Mouse (Mus musculus) limb, embryonic 14.5 days (tissue): ENCODE results near the gene Csf1. TPM values are rescaled to one million over a fixed set of nuclear protein-coding genes. Genes with fewer than 3 reads are reported as not detected.
A peak's percentile ranks its signal among the peaks of the same experiment; 100 is the strongest.

Source experiments
- ATAC-seq: fragments of 200-750 bp; cut with Nextera tagmentation; 2 replicates; pipeline ENCODE4 v1.8.0; 2017; ENCODE audit warnings: low read depth, moderate number of reproducible peaks, moderate TSS enrichment; ENCODE audit not compliant: low FRiP score
- DNase-seq: peaks from one replicate; pipeline ENCODE4 v3.0.0-alpha.2; 2015; ENCODE audit warnings: low spot score
- H3K27ac ChIP-seq: fragments of 300-500 bp; sonication (generic); replicated peaks from 2 replicates; pipeline ENCODE4 v1.5.1; 2014; ENCODE audit warnings: low read depth, mild to moderate bottlenecking, low read length, moderate library complexity, mixed read lengths
- H3K27me3 ChIP-seq: fragments of 300-500 bp; sonication (generic); 2 replicates; pipeline ENCODE4 v1.6.1; 2014; ENCODE audit warnings: low read length, mixed read lengths; ENCODE audit not compliant: control insufficient read depth, insufficient read depth
- H3K36me3 ChIP-seq: fragments of 300-500 bp; sonication (generic); 2 replicates; pipeline ENCODE4 v1.6.1; 2014; ENCODE audit warnings: mild to moderate bottlenecking, low read length, moderate library complexity, mixed read lengths; ENCODE audit not compliant: control insufficient read depth, insufficient read depth
- H3K4me1 ChIP-seq: fragments of 300-500 bp; sonication (generic); 2 replicates; pipeline ENCODE4 v1.6.1; 2014; ENCODE audit warnings: antibody characterized with exemption, low read length, mixed read lengths; ENCODE audit not compliant: control insufficient read depth, insufficient read depth
- H3K4me2 ChIP-seq: fragments of 300-500 bp; sonication (generic); replicated peaks from 2 replicates; pipeline ENCODE4 v1.6.1; 2014; ENCODE audit warnings: low read depth, mild to moderate bottlenecking, low read length, moderate library complexity; ENCODE audit not compliant: severe bottlenecking
- H3K4me3 ChIP-seq: fragments of 300-500 bp; sonication (generic); replicated peaks from 2 replicates; pipeline ENCODE4 v1.5.1; 2014; ENCODE audit warnings: low read length
- H3K9ac ChIP-seq: fragments of 300-500 bp; sonication (generic); 2 replicates; pipeline ENCODE4 v1.6.1; 2014; ENCODE audit warnings: mild to moderate bottlenecking, low read depth, low read length, moderate library complexity; ENCODE audit not compliant: severe bottlenecking
- H3K9me3 ChIP-seq: fragments of 300-500 bp; sonication (generic); 2 replicates; pipeline ENCODE4 v1.6.1; 2016; ENCODE audit warnings: low read length; ENCODE audit not compliant: control insufficient read depth
- POLR2A ChIP-seq: fragments of 200-500 bp; IDR thresholded peaks from 2 replicates; pipeline ENCODE4 v1.8.0; 2012; ENCODE audit warnings: inconsistent platforms, mild to moderate bottlenecking, moderate library complexity, borderline replicate concordance; ENCODE audit not compliant: insufficient read depth, insufficient read length; ENCODE audit errors: extremely low read depth
- WGBS: fragments of 180-500 bp; shearing (Covaris S2); extraction: QIAGEN DNeasy Blood & Tissue Kit; methylation state at CpG from one replicate; pipeline ENCODE4 v1.1.7; 2014; 5-methylcytosine and 5-hydroxymethylcytosine counted together
- polyA plus RNA-seq, 2 experiments: library from polyadenylated mRNA; depleted of rRNA in 1 of 2; stranded (reverse) in 1 of 2; unstranded in 1 of 2; fragments of >200 nt; fragmentation: Nextera tagmentation in 1 of 2; extraction: Ambion mirVana in 1 of 2; gene quantifications; 2 replicates each; pipeline versions ENCODE4 v1.2.1 to v1.2.3; 2012 to 2014

Gene Csf1
- polyA plus RNA-seq, 2 experiments, result 12.7 to 14.9 TPM

DNA sequence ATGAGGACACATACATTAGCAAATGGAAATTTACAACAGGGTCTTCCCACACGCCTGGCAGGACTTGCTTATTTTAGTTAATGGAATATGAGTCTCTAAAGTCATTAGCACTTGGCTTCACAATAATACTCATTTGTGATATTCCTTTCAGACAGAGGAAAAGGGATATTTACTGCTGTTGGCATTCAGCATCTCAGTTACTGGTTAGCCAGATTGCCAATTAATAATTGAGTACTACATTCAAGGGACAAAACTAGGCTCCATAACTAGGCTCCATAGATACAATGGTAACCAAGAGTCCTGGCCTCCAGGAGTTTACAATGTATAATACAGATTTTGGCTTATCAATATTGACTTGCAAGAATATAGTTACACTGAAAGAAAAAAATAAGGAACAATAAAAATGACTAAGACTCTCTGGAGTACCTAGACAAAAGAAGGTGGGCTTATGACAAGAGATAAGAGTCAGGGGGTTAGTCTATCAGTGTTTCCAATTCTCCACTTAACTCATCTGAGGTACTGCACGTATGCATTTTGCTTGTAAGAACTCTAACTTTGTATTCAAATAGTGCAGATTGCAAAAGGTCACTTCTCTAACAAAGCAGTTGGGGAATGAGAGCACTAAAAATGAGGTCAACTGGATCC, 65.9 kb downstream of the Csf1 start:
- Histone ChIP-seq H3K4me2 (peak overlapping the region; percentile 70), H3K4me1 (peaks cover 21% of the 10 kb centered on the region), H3K27me3 (no peaks in the 10 kb centered on the region), H3K4me3 (peak overlapping the region; percentile 83), H3K36me3 (no peaks in the 10 kb centered on the region), H3K27ac (no peak overlapping the region), H3K9ac (peak overlapping the region; percentile 97; the same call in 1 of the 2 replicates), H3K9me3 (no peaks in the 10 kb centered on the region)
- WGBS, result 66% methylated on average over 2 of the region's 2 CpGs
- DNase-seq (no peak), ATAC-seq (no peak)
- TF ChIP-seq POLR2A, result no peak

Other genes with a start within 250 kb of the Csf1 start
- gene Slc6a17, start 242.5 kb downstream of the Csf1 start, polyA plus RNA-seq (2012; rRNA removed), result 18.2 and 22.8 TPM in 2 replicates
- 6.4 and 9.5 TPM in 2 replicates for gene Slc6a17, start 242.5 kb downstream of the Csf1 start, polyA plus RNA-seq (2014; fragmentation: Nextera tagmentation; extraction: Ambion mirVana)
- 0.31 TPM in 2 replicates for gene Ubl4b, start 205.4 kb downstream of the Csf1 start, polyA plus RNA-seq (2012; rRNA removed)
- gene Ubl4b, start 205.4 kb downstream of the Csf1 start, polyA plus RNA-seq (2014; fragmentation: Nextera tagmentation; extraction: Ambion mirVana), result not detected in 2 replicates
- gene Alx3, start 165.4 kb downstream of the Csf1 start, polyA plus RNA-seq (2012; rRNA removed), result 9.5 and 13.9 TPM in 2 replicates
- gene Alx3, start 165.4 kb downstream of the Csf1 start, polyA plus RNA-seq (2014; fragmentation: Nextera tagmentation; extraction: Ambion mirVana), result 14.9 and 16.5 TPM in 2 replicates
- not detected in 2 replicates for gene Gm10961, start 129.1 kb downstream of the Csf1 start, polyA plus RNA-seq (2012; rRNA removed)
- not detected in 2 replicates for gene Gm10961, start 129.1 kb downstream of the Csf1 start, polyA plus RNA-seq (2014; fragmentation: Nextera tagmentation; extraction: Ambion mirVana)
- 74.1 and 78.5 TPM in 2 replicates for gene Strip1, start 128.8 kb downstream of the Csf1 start, polyA plus RNA-seq (2012; rRNA removed)
- 59.7 and 71.9 TPM in 2 replicates for gene Strip1, start 128.8 kb downstream of the Csf1 start, polyA plus RNA-seq (2014; fragmentation: Nextera tagmentation; extraction: Ambion mirVana)
- gene Ahcyl1, start 63.9 kb downstream of the Csf1 start, polyA plus RNA-seq (2012; rRNA removed), result 142 and 143 TPM in 2 replicates
- 97.1 and 110 TPM in 2 replicates for gene Ahcyl1, start 63.9 kb downstream of the Csf1 start, polyA plus RNA-seq (2014; fragmentation: Nextera tagmentation; extraction: Ambion mirVana)
- 0.06 and 0.09 TPM in 2 replicates for gene Eps8l3, start 116.8 kb upstream of the Csf1 start, polyA plus RNA-seq (2012; rRNA removed)
- gene Eps8l3, start 116.8 kb upstream of the Csf1 start, polyA plus RNA-seq (2014; fragmentation: Nextera tagmentation; extraction: Ambion mirVana), result not detected in 2 replicates
- 135 and 154 TPM in 2 replicates for gene Gstm5, start 135.4 kb upstream of the Csf1 start, polyA plus RNA-seq (2012; rRNA removed)
- gene Gstm5, start 135.4 kb upstream of the Csf1 start, polyA plus RNA-seq (2014; fragmentation: Nextera tagmentation; extraction: Ambion mirVana), result 214 and 228 TPM in 2 replicates
- gene Gstm7, start 171.3 kb upstream of the Csf1 start, polyA plus RNA-seq (2012; rRNA removed), result 17.5 and 19.2 TPM in 2 replicates
- 19.8 and 25.7 TPM in 2 replicates for gene Gstm7, start 171.3 kb upstream of the Csf1 start, polyA plus RNA-seq (2014; fragmentation: Nextera tagmentation; extraction: Ambion mirVana)
- 7.3 and 7.6 TPM in 2 replicates for gene Gstm6, start 183.3 kb upstream of the Csf1 start, polyA plus RNA-seq (2012; rRNA removed)
- 9.5 and 13.0 TPM in 2 replicates for gene Gstm6, start 183.3 kb upstream of the Csf1 start, polyA plus RNA-seq (2014; fragmentation: Nextera tagmentation; extraction: Ambion mirVana)
- not detected in 2 replicates for gene Gstm3, start 208.8 kb upstream of the Csf1 start, polyA plus RNA-seq (2012; rRNA removed)
- gene Gstm3, start 208.8 kb upstream of the Csf1 start, polyA plus RNA-seq (2014; fragmentation: Nextera tagmentation; extraction: Ambion mirVana), result not detected in 2 replicates
- gene Gstm2, start 226.0 kb upstream of the Csf1 start, polyA plus RNA-seq (2012; rRNA removed), result 44.0 and 51.0 TPM in 2 replicates
- gene Gstm2, start 226.0 kb upstream of the Csf1 start, polyA plus RNA-seq (2014; fragmentation: Nextera tagmentation; extraction: Ambion mirVana), result 56.7 and 61.0 TPM in 2 replicates